Mouse (Mus musculus): Measurements from ENCODE around the gene Zfc3h1.

The Zfc3h1 gene

DNA sequence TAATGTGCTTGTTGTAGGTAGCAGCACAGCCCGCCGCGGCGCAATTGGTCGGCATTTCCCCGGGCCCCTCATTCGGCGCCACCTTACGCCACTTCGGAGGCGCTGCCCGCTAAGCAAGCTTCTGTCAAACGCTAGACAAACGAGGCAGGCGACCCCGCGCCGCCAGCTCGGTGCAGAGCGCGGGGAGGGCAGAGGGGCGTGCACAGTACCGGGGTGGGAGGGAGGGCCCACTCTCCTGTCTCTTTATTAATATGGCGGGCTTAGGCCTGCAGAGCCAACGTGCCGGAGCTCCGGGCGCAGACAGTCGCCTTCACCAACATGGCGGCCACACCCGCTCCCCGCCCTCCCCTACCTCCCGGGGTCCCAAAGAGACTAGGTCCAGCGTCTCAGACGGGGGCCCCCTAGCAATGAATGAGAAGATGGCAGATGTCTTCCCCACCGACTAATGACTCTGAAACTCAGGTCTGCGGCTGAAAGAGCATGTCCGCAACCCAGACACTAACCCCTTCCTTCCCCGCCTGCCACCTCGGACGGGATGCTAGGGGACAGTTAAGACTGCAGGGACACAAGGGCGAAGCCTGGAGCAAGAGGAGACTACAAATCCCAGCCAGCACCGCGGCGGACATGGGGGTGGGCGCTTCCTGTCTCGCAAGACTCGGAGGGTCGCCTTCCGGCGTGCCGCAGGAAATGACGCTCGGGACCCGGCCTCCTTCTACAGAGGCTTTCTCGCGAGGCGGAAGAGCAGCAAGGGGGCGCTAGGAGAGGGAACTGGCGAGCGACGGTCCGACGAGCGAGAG, at the start of gene Zfc3h1, which contains the start of gene Thap2:
Gene Zfc3h1, plus strand, starts transcription at position 739 of the 797 bp plus-strand sequence.
Gene Thap2, minus strand, starts transcription at position 223 of the 797 bp plus-strand sequence.
- peak; percentile 97 to 98 for DNase-seq

DNA sequence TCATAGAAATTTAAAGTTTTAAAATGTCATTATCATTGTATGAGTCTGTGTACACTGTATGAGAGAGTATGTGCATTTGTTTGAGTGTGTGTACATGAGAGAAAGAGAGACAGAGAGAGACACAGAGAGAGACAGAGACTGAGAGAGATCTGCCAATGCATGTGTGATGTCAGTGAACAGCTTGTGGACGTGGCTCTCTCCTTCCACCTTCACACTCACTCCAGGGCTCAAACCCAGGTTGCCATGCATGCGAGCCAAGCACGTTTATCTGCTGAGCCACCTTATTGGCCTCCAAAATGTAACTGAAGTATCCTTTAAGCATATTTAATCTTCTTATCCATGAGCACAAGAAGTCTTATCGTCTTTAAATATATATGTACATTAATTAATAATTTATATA, 47.9 kb upstream of the Zfc3h1 start:
- no peak for DNase-seq

DNA sequence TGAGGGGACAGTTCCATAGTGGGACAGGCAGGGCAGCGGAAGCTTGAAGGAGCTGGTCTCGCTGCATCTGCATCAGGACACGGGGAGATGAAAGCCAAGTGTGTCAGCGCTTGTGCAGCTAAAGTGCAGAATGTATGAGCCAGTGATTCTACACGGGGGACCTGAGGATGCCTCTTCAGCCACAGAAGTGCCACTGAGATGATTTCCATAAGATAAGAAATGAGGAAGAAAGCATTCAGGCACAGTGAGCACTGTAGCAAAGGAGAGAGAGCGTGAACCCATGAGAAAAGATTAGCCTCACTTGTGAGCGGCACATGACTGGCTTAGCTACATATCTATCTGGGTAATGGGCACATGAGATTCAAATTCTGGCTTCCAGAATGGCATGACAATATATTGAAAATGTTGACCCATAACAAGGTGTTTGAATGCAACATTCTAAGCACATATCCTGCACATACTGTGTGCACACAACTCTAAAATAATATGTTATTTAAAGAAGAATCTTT, 44.9 kb upstream of the Zfc3h1 start:
- no peak for DNase-seq

DNA sequence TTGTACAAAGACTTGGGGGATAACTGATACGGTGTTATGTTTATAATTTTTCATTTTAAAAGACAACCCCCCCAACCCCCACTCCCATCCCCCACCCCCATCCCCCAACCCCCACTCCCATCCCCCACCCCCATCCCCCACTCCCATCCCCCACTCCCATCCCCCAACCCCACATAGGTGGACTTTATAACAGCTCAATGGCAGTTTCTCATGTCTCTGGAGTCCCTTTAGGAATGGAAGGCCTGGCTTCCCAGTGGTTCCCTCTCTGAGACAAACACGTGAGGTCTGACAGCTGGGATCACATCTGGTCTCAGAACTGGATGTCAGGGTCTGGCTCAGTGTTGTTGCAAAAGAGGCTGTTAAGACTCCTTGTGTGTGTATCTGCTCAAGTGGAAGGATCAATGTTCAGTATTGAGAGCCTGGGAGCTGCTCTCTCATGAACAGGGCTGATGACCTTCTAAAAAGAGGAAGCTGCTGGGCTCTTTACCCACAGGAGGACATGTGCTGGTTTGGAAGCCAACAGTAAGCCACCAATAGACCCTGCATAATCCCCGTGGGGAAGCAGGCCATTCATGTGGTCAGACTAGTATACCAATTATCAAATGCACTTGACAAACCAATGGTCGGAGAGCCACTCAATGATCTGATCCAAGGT, 41.9 kb upstream of the Zfc3h1 start:
- DNase-seq: no peak

DNA sequence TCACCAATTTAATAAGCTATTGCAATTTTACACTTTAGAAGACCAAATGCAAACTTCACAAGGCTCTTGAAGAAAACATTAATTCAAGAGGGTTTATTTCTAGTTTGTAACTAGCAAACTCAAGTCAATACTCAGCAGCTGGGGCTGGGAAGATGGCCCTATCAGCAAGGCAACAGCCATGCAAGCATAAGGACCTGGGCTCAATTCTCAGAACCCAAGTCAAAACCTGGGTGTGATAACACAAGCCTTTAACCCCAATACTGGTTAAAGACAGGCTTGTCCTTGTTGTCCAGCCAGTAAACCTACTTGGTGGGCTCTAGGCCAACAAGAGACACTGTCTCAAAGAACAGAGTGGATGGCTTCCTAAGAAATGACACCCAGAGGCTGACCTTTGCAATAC, 38.3 kb upstream of the Zfc3h1 start:
- no peak for DNase-seq

DNA sequence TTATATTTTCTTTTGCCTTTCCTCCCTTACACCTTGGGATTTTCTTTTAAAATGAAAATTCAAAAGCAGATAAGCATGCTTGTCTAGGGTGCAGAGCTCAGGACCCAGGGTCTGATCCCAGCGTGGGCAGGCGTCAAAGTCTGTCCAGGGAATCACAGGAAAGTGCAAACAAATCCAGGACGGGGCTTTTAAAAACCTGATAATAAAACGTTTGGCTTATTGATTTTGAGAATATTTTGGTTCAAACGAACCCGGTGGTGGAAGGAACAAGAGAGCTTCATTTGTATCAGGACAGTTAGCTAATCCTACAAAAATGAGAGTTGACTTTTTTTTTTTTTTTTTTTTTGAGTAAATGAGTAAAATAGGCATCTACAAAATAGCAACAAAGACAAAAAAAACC, 36.6 kb upstream of the Zfc3h1 start:
- DNase-seq: no peak

DNA sequence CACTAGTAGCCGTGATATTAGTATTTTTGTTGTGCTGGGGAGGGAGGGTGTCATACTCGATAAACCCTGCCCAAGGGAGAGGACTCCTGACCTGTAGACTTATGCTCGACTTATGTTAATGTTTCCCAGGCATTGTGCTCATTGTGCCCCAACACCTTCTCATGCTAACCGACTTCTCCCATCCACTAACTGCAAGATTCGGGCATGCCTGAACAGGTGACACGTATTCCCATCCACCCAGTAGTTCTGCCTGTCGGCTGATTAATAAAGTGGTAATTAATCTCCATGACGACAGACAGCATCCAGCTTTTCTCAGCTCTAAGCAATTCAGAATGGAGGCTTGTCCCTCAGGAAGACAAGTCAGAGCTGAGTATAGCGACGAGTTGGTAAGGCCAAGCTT, 35.7 kb upstream of the Zfc3h1 start:
- no peak for DNase-seq

DNA sequence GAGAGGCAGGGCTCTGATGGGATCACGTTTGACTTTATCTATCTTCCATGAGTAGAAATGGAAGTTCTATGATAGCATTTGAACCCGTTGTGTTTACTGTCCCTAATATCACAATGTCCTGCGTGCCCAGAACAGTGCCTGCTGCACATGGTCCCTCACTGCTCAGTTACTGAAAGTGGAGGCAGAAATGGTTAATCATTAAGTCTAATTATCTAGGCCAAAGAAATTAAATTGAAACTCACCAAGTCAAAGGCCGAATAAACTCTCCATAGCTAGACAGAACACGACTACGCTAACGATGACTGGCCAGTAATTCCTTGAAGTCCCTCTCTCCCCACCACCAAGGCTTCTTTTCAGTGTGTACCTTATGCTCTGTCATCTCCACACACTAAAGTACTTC, 35.2 kb upstream of the Zfc3h1 start:
- no peak for DNase-seq

DNA sequence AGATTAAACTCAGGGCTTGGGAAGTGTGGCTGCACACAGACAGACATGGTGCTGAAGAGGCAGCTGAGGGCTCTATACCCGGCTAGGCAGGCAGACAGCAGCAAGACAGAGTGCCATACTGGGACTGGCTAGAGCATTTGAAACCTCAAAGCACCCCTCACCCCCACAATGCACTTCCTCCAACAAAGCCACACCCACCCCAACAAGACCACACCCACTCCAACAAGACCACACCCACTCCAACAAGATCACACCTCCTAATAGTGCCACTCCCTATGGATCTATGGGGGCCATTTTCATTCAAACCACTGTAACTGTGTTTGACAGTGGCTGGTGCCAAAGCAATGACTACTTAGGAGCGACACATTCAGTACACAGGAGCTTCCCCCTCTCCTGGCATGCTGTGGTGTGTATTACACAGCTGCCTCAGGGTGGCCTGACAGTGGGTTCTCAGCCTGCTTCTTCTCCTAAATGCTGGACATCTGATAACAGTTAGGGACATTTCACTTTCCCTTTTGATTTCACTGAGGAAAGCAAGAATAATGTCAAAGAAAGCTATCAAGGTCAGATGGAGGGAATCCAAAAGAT, 33.9 kb upstream of the Zfc3h1 start:
- no peak for DNase-seq

DNA sequence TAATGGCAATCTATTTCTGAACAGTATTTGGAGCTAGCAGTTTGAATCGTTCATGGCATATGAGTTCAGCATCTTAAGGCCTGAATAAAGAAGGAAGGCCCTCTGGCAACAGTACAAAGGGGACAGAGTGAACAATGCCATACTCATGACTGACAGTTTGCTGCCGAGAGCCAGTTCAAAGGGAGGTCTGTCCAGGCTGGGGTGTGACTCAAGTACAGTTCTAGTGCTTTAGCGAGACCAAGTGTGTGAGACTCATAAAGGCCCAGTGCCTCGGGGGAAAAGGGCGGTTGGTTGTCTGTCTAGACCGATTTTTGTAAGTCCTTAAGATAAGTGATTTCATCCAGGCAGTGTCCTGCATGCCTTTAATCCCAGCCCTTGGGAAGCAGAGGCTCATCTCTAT, 30.2 kb upstream of the Zfc3h1 start:
- DNase-seq: no peak

DNA sequence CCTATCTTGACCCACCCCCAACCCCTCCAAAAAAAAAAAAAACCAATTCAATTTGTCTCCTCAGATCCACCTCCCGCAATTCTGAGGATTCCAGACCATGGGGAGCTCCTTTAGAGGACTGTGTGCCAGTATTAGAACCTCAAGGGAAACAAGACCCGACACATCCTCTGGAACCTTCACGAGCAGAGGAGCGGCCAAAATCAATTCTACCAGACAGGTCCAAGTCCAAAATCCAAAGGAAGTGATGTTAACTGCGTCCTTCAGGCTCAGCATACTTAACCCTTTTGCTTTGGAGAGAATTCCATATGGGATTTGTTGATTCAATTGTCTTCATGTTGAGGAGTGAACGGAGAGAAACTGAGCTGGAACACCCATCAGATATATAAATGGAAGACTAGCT, 29.7 kb upstream of the Zfc3h1 start:
- no peak for DNase-seq

DNA sequence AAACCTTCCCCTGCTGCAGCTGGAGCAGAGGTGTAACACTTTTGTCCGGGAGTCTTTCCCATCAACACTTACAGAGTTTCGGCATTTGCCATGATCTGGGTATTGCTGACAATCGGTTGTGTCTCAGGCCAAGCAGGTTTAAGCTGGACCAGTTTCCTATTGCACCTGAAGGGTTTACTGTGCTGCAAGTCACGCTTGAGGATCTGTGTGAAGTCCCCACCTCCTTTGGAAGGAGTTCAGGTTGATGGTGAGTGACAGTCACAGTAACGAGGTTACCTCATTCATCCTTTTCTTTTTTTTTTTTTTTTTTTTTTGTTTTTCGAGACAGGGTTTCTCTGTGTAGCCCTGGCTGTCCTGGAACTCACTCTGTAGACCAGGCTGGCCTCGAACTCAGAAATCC, 28.7 kb upstream of the Zfc3h1 start:
- DNase-seq: no peak

DNA sequence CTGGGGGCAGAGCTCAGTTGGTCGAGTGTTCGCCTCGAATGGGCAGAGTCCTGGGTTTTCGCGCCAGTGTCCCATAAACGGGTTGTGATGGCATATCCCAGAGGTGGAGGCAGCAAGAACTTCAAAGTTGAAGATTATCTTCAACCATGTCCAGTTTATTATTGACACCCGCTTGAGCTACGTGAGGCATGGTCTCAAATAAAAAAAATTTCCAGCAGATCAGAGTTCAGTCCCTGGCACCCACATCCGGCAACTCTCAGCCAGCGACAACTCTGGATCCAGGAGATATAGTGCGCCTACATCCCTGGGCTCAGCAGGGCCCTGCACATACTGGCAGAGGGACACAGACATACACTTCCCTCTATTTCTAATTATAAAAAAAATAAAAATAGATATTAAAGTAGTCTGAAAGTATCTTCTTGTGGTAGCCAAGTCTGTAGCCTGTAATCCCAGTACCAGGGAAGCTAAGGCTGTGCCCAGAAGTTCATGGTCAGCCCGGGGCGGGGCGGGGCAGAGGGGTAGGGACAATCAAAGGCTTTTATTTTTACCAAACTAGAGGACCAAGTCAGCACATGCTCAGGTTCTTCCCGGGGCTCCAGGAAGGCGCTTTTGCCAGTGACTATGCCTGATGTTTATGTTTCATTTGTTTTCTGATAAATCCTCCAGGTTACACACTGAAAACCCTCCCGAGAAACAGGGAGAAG, 26.4 kb upstream of the Zfc3h1 start:
- DNase-seq: no peak

DNA sequence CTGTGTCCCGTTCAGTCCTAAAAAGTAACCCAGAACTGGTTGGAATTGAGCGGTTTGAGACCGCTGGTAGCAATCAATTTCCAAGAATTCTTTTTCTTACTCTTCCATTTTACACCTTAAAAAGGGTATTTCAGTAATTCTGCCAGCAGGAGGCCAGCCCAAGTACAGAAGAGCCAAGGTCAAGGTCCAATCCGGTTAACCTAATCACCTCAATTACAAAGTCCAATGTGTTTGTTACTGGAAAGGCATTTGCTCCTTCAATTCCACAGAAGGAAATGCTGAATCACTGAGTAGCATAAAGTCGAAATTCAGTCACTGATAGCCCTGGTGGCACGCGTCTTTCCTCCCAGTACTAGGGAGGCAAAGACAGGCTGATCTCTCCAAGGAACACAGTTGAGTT, 25.7 kb upstream of the Zfc3h1 start:
- no peak for DNase-seq

DNA sequence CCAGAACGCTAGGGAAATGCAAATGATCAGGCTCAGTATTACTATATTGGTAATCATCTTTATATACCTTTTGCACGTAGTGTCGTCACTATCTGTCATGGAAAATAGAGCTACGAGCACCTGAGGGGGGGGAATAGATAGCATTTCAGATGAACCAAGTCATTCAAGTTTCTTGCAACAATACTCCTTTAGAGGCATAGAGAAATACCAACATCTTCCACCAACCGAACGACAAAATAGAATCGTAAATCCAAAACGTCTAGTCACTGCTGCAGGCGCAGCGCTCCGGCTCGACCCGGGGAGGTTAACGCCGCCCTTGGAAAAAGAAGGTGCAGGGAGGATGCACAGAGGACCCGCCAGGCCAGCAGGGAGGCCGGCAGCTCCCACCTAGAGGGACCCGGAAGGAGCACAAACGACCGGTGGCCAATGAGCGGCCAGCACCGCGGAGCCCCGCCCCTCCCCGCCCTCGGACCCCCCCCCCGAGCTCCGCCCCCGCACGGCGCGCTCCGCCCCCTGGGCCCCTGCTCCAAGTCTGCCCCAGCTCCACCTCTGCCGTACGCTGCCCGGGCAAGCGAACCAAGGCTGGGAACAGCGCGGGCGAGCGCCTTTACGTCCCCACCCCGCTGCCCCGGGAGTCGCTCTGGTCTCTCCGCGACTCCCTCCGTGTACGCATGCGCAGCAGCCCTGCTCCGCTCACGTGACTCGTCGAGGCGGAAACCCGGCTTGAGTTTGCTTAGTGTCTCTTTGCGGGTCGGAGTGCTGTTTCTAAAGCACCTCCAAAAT, 22.7 kb upstream of the Zfc3h1 start, which contains the start of gene Tmem19:
Gene Tmem19, minus strand, starts transcription at position 662 of the 783 bp plus-strand sequence.
- peak; percentile 97 to 98 for DNase-seq

DNA sequence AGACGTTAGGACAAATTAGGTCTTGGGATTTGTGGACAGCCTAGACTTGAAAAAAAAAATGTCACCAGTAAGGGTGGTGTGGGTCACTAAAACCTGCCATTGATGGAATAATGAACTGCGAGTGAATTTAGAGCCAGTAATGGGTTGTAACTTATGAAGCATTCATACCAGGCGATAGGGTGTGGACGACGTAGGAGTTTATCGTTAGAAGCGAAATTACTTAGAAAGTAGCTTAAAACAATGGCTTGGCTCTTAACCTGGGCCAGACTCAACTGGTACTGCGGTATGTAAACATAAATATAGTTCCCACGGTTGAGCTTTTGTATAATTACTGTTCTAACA, 22.2 kb upstream of the Zfc3h1 start:
- no peak for DNase-seq

DNA sequence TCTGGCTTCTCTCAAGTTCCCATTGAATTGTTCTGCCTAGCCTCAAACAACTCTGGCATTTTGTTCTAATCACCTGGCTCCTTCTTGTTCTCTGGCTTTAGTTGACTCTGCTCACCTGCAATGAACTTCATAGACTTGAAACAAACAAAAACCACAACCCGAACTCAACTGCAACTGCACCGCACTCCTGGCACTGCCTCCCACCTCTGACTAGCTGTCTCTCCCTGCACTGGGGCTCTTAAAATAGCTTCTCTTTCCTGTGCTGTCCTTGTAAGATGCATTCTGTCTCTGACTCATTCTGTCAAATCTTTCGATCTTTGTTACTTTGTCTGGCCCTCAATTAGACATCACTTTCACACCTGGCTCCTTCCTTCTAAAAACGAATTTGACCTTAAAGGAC, 21.6 kb upstream of the Zfc3h1 start:
- DNase-seq: no peak

DNA sequence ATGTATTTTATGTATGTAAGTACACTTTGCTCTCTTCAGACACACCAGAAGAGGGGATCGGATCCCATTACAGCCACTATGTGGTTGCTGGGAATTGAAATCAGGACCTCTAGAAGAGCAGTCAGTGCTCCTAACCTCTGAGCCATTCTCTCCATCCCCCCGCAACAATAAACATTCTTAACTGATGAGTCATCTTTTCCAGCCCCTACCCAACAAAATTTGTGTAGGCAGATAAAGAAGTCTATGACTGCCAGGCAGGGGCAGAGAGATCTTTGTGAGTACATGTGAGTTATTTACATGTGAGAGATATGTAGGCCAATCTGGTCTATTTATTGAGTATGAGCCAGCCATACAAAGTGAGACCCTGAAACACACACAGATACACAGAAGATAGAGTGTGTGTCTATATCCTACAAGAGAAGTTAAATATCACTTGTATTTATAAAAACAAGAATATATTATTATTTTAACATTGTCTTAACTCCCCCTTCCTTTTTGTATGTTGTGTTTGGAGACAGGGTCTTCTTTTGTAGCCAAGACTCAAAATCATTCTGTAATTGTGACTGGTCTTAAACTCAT, 3.2 kb upstream of the Zfc3h1 start:
- DNase-seq: no peak

DNA sequence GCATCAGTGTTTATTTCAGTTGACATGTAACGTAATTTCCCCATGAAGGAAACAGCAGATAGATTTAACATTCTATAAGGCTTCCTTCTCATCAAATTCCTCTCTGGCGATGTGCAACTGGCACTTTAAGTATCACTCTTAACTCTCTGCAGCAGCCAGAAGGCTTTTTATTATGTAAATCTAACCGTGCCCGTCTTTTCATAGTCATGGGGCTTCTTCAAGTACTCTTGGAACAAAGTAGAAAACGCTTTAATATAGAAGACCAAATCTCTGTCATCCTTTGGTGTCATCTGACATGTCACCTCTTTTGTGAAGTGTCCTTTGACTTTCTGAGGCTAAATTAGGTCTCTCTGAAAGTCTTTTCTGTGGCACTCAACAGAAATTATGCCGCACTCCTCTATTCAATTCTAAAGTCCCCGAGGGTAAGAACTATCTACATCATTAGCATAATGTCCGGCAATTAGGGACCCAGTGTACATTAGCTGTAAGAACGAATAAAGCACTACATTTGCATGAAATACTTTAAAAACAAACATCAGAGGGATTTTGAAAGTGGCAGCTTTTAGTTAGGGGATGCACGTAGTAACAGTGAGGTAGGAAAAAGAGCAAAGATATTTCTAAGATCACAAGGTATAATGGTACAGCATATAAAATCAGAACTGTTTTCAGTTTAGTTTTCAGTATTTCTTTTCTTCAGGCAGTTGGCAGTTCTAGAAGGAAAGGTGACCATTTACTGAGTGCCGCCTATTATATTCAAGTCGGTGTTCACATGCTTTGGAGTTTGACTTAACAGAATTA, 1.7 kb upstream of the Zfc3h1 start:
- DNase-seq: no peak

DNA sequence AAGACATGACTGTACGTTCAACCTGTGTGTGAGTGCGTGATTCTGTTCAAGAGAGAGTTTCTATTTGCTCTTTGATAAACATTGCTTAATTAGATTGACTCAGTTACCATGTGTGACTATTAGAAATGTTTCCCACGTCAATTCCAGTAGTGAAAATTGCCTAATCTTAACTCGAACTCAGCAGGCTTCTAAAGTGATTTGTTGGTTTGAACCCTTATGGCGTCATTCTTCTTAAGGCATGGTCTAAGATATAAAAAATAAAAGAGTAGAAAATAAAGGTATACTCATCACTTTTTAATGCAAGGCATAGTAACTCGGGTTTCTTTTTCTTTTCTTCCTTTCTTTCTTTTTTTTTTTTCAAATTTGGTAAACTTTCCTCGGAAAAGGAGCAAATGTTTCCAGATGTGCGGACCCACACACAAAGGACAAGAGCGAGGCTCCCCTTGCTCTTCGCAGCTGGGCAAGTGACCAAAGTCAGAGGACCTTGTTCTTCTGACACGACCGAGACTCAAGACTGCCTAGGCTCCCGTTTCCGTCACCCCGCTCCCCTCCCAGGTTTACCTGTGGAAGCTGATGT, 1.0 kb upstream of the Zfc3h1 start:
- DNase-seq: no peak

All from cerebellum, postnatal 36 days (tissue).